Mouse (Mus musculus): ENCODE measurements around the gene Ifitm5. TPM values are rescaled to one million over a fixed set of nuclear protein-coding genes. Genes with fewer than 3 reads are reported as not detected.
A peak's percentile ranks its signal among the peaks of the same experiment; 100 is the strongest.

The Ifitm5 gene
- total RNA-seq, 2 experiments from 2014 or later = 2.6 to 2.8 TPM

DNA sequence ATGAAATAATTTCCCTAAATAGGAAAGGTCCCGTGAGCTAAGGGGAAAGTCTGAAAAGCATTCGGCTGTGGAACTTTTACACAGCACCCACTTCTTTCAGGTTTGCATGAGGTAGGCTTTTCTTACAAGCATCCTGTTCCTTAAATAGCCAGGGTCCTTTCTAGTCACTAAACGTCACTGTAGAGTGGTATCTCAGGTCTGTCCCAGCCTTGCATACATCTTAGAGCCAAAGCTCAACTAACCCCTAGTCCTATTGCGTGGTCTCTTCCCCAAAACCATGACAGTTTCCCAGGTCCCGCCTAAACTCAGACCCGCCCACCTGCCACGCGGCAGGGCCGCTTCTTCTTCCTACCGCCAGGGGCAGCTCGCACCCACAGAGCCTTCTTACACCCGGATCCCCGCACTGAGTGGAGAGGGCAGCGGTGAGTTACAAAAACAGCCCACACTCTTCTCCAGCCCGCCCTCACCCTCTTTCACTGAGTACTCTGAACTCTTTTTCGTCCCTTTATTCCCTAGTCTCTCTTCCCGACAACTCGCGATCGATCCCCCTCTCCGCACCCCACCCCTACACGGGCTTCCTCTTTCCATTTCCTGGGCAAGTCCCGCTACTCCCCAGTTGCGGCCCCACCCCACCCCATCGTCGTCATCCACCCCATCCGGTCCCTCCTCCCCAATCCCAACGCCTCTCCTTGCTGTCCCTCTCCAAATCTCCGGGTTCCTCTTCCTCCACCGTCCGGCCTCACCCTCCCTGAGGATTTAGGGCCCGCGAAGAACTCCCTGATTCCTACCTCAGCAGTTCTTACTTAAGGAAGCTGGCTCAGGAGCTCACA is 8.7 kb downstream of the Ifitm5 start, which contains the start of gene Pgghg:
Pgghg (plus strand) TSS at position 170 of the 830 bp plus-strand sequence.
- peak; percentile 64 to 79 for DNase-seq (ENCODE audit: low spot score in 2 of 2)

DNA sequence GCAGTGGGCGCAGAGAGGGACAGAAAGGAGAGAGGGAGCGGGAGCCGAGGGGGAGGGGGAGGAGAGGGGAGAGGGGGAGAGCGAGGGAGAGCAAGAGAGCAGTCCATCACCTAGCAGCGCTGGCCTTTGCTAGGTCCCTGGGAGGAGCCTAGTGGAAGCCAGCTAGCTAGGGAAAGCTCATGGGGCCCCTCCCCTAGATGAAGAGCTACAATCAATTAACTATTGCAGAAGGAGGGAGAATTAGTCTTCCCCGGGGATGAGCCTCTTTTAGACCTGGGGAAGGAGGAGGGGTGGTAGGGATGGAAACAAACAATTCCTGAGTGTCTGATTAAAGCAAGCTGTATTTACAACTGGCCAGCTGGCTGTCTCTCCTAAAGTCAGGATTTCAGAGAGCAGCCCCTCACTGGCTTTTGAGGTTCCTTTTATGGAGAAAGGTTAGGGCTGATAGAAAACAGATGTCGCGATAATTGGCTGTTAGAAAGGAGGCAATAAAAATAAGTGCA is 10.4 kb downstream of the Ifitm5 start:
- no peak for DNase-seq (ENCODE audit: low spot score in 2 of 2)

GRCm38 (mm10) chr7:140938896-140939295 is 11.2 kb downstream of the Ifitm5 start:
- DNase-seq (ENCODE audit: low spot score in 2 of 2) = no peak

DNA sequence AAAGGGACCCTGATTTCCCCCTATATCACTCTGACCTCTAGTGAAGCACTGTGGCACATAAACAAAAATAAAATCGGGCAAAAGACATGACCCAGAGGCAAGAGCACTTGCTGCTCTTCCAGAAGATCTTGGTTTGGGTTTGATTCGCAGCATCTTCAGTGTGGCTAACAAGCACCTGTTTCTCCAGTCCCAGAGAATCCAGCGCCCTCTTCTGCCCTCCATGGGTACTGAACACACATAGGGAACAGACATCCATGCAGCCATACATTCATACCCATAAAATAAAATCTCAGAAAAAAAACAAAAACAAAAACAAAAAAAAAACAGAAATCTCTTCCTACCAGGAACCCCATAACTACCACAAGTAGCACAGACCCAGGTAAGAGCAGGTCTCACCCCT is 11.7 kb downstream of the Ifitm5 start:
- no peak for DNase-seq (ENCODE audit: low spot score in 2 of 2)

- DNase-seq (ENCODE audit: low spot score in 2 of 2) = no peak
Measured at GRCm38 (mm10) chr7:140927181-140927580, 22.9 kb downstream of the Ifitm5 start.

DNA sequence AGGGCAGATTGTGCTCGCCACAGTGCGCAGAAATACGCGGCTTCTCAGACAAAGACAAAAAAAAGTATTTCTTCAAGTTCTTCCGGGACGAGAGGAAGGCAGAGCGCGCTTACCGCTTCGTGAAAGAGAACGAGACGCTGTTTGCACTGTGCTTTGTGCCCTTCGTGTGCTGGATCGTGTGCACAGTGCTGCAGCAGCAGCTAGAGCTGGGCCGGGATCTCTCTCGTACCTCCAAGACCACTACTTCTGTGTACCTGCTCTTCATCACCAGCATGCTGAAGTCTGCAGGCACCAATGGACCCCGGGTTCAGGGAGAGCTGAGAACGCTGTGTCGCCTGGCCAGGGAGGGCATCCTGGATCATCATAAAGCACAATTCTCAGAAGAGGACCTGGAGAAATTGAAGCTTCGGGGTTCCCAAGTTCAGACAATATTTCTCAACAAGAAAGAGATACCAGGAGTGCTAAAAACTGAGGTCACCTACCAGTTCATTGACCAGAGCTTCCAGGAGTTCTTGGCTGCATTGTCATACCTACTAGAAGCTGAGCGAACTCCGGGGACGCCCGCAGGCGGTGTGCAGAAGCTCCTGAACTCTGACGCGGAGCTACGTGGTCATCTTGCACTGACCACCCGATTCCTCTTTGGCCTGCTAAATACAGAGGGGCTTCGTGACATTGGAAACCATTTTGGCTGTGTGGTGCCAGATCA is 26.9 kb downstream of the Ifitm5 start:
- no peak for DNase-seq (ENCODE audit: low spot score in 2 of 2)

- DNase-seq (ENCODE audit: low spot score in 2 of 2) = no peak
Measured at GRCm38 (mm10) chr7:140922398-140923069, 27.6 kb downstream of the Ifitm5 start.

GRCm38 (mm10) chr7:140921225-140921975 is 28.7 kb downstream of the Ifitm5 start:
- DNase-seq (ENCODE audit: low spot score in 2 of 2) = no peak

DNA sequence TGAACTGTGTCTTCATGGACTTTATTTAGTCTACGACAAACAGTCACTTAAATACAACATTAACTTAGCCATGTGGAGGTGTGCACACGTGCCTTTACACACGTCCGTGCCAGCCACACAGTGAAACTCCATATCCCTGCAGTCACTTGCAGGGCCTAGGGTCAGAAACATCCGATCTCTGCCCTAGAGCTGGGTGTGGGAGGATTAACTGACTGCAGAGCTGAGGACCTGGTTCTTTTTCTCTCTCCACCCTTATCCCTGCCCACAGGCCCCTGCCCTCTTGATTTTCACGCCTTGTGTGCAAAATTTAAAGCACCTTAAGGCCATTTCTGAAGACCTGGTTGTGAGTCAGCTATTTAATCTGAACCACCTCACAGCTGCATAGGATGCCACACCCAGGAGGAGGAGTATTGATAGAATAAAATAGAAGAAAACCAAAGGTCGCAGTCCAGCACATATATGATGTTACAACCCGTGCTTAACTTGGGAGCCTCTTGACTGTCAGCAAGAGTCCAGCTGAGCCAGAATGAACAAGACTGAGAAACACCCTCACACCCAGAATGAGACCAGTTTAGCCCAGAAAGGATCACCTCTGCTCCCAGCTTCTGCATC is 29.6 kb downstream of the Ifitm5 start, which contains the start of gene Nlrp6:
Nlrp6 (plus strand) TSS at position 485 of the 612 bp plus-strand sequence.
- no peak for DNase-seq (ENCODE audit: low spot score in 2 of 2)

GRCm38 (mm10) chr7:140919911-140920310 is 30.2 kb downstream of the Ifitm5 start:
- DNase-seq (ENCODE audit: low spot score in 2 of 2) = no peak

DNA sequence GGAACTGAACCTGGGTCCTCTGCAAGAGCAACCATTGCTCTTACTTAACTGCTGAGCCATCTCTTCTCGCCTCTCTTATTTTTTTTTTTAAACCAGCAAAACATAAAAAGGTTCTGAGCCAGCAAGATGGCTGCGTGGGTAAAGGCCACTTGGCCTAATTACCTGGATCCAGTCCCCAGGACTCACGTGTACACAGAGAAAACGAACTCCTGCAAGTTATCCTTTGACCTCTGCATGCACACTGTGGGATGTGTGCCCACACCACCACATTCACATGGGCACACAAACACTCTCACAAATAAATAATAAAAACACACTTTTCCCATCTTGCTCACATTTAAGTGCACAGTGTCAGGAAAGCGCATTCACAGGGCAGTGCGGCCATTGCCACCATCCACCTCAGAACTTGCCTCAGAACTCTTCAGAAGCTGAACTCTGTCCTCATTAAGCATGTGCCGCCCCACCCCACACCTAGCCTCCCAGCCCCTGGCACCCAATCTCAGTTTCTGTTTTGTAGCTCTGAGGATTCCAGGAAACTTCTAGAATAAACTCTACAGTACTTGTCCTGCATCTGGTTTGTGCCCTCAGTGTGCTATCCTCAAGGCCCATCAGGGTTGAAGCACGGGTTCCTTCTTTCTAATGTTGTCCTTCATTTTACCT is 35.9 kb downstream of the Ifitm5 start:
- no peak for DNase-seq (ENCODE audit: low spot score in 2 of 2)

DNA sequence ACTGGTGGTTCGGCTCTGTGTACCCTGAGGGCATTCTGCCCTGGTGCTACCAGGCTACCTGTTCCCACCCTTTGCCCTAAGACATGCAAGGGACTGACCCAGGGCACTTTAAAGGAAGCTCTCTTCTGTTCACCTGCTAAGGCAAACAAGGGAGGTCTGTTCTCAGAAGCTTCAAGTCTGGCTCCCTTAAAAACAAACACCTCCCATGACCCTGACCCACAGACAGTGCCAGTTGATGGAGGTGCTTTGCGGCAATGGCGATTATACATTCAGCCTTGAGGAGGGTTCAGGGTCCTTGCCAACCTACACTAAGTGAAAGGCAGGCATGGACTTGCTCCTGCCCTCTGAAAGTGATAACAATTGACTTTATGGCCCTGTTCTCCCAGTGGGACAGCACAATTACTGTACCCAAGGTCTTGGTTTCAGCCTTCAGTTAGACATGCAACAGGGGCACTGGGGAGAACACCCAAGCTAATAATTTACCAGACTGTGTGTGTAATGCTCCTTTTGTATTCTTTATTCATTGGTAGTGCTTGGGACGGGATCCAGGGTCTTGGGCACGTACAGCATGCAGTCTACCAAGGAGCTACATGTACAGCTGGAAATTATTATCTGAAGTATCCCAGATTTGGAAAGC is 37.1 kb downstream of the Ifitm5 start:
- DNase-seq (ENCODE audit: low spot score in 2 of 2) = no peak

DNA sequence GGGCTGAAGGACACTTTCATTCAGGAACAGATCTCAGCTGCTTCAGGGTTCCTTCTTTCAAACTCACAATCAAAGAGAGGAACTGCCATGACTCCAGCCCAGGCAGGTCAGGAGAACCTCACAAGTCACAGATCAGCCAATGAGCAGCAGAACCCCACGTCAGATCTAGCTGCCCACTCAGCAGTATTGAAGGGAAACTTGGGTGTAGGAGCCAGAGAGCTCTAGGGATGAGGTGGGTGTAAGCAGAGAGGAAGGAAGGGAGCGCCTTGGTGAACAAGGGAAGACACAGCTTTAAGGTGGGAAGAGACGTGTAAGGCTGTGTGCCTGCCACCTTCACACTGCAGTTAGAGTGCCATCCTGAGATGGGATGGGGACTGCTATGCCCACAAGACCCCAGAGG is 37.8 kb downstream of the Ifitm5 start:
- DNase-seq (ENCODE audit: low spot score in 2 of 2) = no peak

GRCm38 (mm10) chr7:140908634-140909107 is 41.4 kb downstream of the Ifitm5 start:
- peak; percentile 62 to 75 for DNase-seq (ENCODE audit: low spot score in 2 of 2)

DNA sequence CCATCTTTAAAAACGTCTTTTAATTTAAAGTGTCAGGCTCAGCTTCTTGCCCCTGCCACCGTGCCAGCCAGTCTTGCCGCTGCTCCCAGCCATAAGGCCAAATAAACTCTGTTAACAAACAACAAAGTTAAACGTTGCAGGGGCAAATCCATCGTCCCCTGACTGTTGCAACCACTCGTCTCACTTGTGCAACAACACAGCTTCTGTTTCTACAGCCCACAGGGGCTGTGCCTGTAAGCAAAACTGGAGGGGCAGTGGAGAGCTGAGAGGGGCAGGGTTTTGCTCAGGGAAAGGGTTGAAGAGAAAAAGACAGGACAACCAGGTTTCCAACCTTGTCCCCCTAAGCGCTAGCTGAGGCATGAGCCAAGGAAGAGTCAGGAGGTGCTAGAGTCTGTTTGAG is 41.9 kb downstream of the Ifitm5 start:
- DNase-seq (ENCODE audit: low spot score in 2 of 2) = no peak

DNA sequence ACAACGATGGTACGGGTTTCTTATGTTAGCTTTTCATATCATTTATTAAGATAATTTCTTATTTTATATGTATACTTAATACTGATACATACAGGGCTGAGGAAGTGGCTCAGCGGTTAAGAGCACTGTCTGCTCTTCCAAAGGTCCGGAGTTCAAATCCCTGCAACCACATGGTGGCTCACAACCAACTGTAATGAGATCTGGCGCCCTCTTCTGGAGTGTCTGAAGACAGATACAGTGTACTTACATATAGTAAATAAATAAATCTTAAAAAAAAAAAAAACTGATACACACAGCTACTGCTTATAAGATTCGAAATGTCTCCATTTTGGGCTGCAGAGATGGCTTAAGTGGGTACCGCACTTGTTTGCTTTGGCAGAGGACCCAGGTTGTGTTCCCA is 42.4 kb downstream of the Ifitm5 start:
- no peak for DNase-seq (ENCODE audit: low spot score in 2 of 2)

DNA sequence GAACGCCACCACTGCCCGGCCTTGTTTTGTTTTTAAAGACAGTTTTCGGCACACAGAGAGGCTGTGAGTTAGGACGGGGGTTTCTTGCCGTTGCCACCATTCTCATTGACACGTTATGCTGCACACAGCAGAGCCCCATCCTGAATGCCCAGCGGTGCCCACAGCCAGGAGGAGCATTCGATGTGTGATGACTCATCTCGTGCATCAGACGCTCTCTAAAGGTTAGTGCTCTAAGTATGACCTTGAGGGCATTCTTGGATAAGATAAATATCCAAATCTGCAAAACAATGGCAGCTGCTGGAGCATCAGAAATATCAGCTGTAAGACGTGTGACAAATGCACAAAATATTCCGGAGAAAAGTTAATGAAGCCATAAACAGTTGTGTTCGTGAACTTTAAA is 43.0 kb downstream of the Ifitm5 start:
- peak in 1 of 2 experiments; percentile 16 for DNase-seq (ENCODE audit: low spot score in 2 of 2)

DNA sequence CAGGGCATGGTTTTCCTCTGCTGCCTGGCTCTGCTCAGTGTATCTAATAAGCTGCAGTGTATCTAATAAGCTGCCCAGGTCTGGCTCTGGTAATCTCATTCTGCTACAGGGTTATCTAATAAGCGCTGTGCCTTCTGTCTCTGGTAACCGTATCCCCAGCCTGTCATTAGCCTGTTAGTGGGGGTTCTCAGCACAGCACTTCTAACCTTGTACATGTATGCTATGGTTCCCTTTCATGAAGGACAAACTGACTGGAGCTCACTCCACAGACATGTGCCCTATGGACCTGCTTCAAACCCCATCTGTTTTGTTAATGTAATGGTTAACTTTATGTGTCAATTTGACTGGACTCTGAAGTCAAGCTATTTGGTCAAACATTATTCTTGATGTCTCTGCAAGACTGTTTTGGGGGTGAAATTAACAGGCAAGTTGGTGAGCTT is 44.4 kb downstream of the Ifitm5 start:
- no peak for DNase-seq (ENCODE audit: low spot score in 2 of 2)

GRCm38 (mm10) chr7:140903212-140903611 is 46.9 kb downstream of the Ifitm5 start:
- peak; percentile 59 to 62 for DNase-seq (ENCODE audit: low spot score in 2 of 2)
